Mouse (Mus musculus): ENCODE results near the gene Prkcb. TPM values are rescaled to one million over a fixed set of nuclear protein-coding genes. Genes with fewer than 3 reads are reported as not detected.

Prkcb gene
- total RNA-seq, 2 experiments from 2014 or later = 805 to 833 TPM

- no peak for DNase-seq
Observed at GRCm38 (mm10) chr7:122533566-122534360, 245.2 kb downstream of the Prkcb start.

- DNase-seq = no peak
Observed at GRCm38 (mm10) chr7:122544616-122545015, 256.1 kb downstream of the Prkcb start.

GRCm38 (mm10) chr7:122556575-122557140 lies 268.1 kb downstream of the Prkcb start:
- DNase-seq = no peak

- no peak for DNase-seq
Observed at GRCm38 (mm10) chr7:122558085-122558811, 269.7 kb downstream of the Prkcb start.

- DNase-seq = no peak
Observed at GRCm38 (mm10) chr7:122558912-122559311, 270.4 kb downstream of the Prkcb start.

- DNase-seq = no peak
Observed at GRCm38 (mm10) chr7:122562586-122562985, 274.0 kb downstream of the Prkcb start.

- DNase-seq = no peak
Observed at GRCm38 (mm10) chr7:122565371-122565770, 276.8 kb downstream of the Prkcb start.

- no peak for DNase-seq
Observed at GRCm38 (mm10) chr7:122566011-122566410, 277.5 kb downstream of the Prkcb start.

GRCm38 (mm10) chr7:122568787-122569186 lies 280.2 kb downstream of the Prkcb start:
- DNase-seq = no peak

- no peak for DNase-seq
Observed at GRCm38 (mm10) chr7:122570407-122570806, 281.9 kb downstream of the Prkcb start.

- DNase-seq = no peak
Observed at GRCm38 (mm10) chr7:122573101-122573635, 284.6 kb downstream of the Prkcb start.

- DNase-seq = no peak
Observed at GRCm38 (mm10) chr7:122574418-122574817, 285.9 kb downstream of the Prkcb start.

GRCm38 (mm10) chr7:122575056-122575455 lies 286.5 kb downstream of the Prkcb start:
- no peak for DNase-seq

GRCm38 (mm10) chr7:122575506-122575905 lies 287.0 kb downstream of the Prkcb start:
- no peak for DNase-seq

GRCm38 (mm10) chr7:122577571-122577970 lies 289.0 kb downstream of the Prkcb start:
- DNase-seq = no peak

- DNase-seq = no peak
Observed at GRCm38 (mm10) chr7:122579461-122580157, 291.1 kb downstream of the Prkcb start.

GRCm38 (mm10) chr7:122580158-122580475 lies 291.6 kb downstream of the Prkcb start:
- no peak for DNase-seq

GRCm38 (mm10) chr7:122584421-122585151 lies 296.0 kb downstream of the Prkcb start:
- DNase-seq = peak; percentile 69 to 70

GRCm38 (mm10) chr7:122595897-122596296 lies 307.3 kb downstream of the Prkcb start:
- no peak for DNase-seq

GRCm38 (mm10) chr7:122596596-122597170 lies 308.1 kb downstream of the Prkcb start:
- DNase-seq = no peak

- no peak for DNase-seq
Observed at GRCm38 (mm10) chr7:122597313-122597712, 308.8 kb downstream of the Prkcb start.

- DNase-seq = no peak
Observed at GRCm38 (mm10) chr7:122600856-122601255, 312.3 kb downstream of the Prkcb start.
